Mouse (Mus musculus) liver, postnatal 0 days (tissue): ENCODE data around the gene Icam1.

Experiments
- CTCF ChIP-seq: sonication (generic); IDR thresholded peaks from 2 replicates; pipeline ENCODE4 v1.5.1; 2016; ENCODE audit warnings: antibody characterized with exemption, low read depth
- EP300 ChIP-seq: IDR thresholded peaks from 2 replicates; pipeline ENCODE4 v1.6.1; 2016; ENCODE audit warnings: antibody characterized with exemption, low read depth, mild to moderate bottlenecking

GRCm38 (mm10) chr9:20997065-20997464 is 18.7 kb upstream of the Icam1 start:
- no peak for TF ChIP-seq CTCF
- TF ChIP-seq EP300 = no peak
